In genomic region chr9:86999956-87000582, GRCm38 (mm10) we compare ENCODE assay signal across 15 mouse cellular contexts. TPM values are rescaled to one million over a fixed set of nuclear protein-coding genes. Genes with fewer than 3 reads are reported as not detected.
DNase-seq lines count a peak whose midpoint lies in the region; TF ChIP-seq lines count a peak whose summit lies in the region.
"Had no signal": no experiment of that assay in that cellular context is flagged by ENCODE, and none has a peak within 500 bp of the region (broad histone marks: within the 10 kb centered on the region; RNA-seq: fewer than 3 reads in every experiment).

No protein-coding gene starts in this region.

- H3K4me3 ChIP-seq in gastrocnemius, adult 2 months: no peak overlapping the region
- H3K4me3 ChIP-seq: embryonic facial prominence, embryonic 15.5 days; heart, embryonic 10.5 days; liver, embryonic 13.5 days had no signal

- intact Hi-C loops in gastrocnemius, adult 2 months (cut with DNase I): no loop called here

- DNase-seq in layer of hippocampus, adult 11-12 months (ENCODE audit: low spot score): peak; percentile 22
- DNase-seq in layer of hippocampus, postnatal 25 days (ENCODE audit: extremely low spot score in 1 of 2, low spot score in 1 of 2): no peak
- DNase-seq in 416B (ENCODE audit: low read depth): peak; percentile 74
- DNase-seq in adrenal gland, postnatal 25 days: peak; percentile 31
- peak; percentile 68 to 69 for DNase-seq in left cerebral cortex, adult 9 months (ENCODE audit: low spot score in 2 of 2)
- DNase-seq in spleen, adult 18-20 months: no peak
- no peak for DNase-seq in spleen, adult 12 weeks (ENCODE audit: low spot score)
- no peak for DNase-seq in gastrocnemius, adult 2 months
- DNase-seq: heart, postnatal 4 days; liver, embryonic 13.5 days; lung, postnatal 14 days; thymus, postnatal 14 days had no signal

- no peak overlapping the region for H3K27ac ChIP-seq in gastrocnemius, adult 2 months
- H3K27ac ChIP-seq: embryonic facial prominence, embryonic 15.5 days; heart, embryonic 10.5 days; liver, embryonic 13.5 days had no signal

- no peak for TF ChIP-seq CTCF in gastrocnemius, adult 2 months (IDR thresholded peaks at IDR 0.05)

RNA-seq across cellular contexts. Expression of gene Ripply2, which starts 15.3 kb away (rescaled TPM):
- total RNA-seq in layer of hippocampus, postnatal 25 days (2021): 10 to 100 TPM; 10.7 TPM
- total RNA-seq in adrenal gland, postnatal 25 days (2021): 1.4 TPM in 1 of 2 replicates, not detected in the other
- not detected for total RNA-seq in gastrocnemius, adult 2 months (2021)
- total RNA-seq: heart, postnatal 4 days; neutrophil, adult 5-6 weeks had no signal

RNA-seq across cellular contexts. Expression of gene Cyb5r4, which starts 21.7 kb away (rescaled TPM):
- total RNA-seq in layer of hippocampus, postnatal 25 days (2021): 10 to 100 TPM; 34.3 to 34.5 TPM
- total RNA-seq in adrenal gland, postnatal 25 days (2021): 44.0 and 53.1 TPM in 2 replicates
- 10 to 100 TPM; 26.2 to 33.6 TPM for total RNA-seq in gastrocnemius, adult 2 months (2021)

Comparison
In these comparisons a context has a peak if more than half of its experiments do, and no peak if none do; other contexts are left out.
1. DNase-seq: peak in layer of hippocampus, adult 11-12 months (single experiment), 416B (single experiment), adrenal gland, postnatal 25 days (single experiment) and left cerebral cortex, adult 9 months (2 of 2); none in layer of hippocampus, postnatal 25 days (0 of 2), spleen, adult 18-20 months (0 of 2), spleen, adult 12 weeks (single experiment) and gastrocnemius, adult 2 months (single experiment).